Mouse (Mus musculus) heart, embryonic 13.5 days (tissue): ENCODE results near the gene Ninj2. TPM values are rescaled to one million over a fixed set of nuclear protein-coding genes. Genes with fewer than 3 reads are reported as not detected.

Source experiments
- ATAC-seq: fragments of 200-750 bp; cut with Nextera tagmentation; 2 replicates; pipeline ENCODE4 v1.8.0; 2017; ENCODE audit warnings: moderate TSS enrichment; ENCODE audit not compliant: insufficient number of reproducible peaks, low FRiP score, low TSS enrichment; ENCODE audit errors: extremely low read depth
- H3K27ac ChIP-seq: fragments of 300-500 bp; sonication (generic); replicated peaks from 2 replicates; pipeline ENCODE4 v1.5.1; 2015; ENCODE audit warnings: moderate library complexity, mild to moderate bottlenecking, inconsistent platforms
- H3K27me3 ChIP-seq: fragments of 300-500 bp; sonication (generic); replicated peaks from 2 replicates; pipeline ENCODE4 v1.6.1; 2015; ENCODE audit warnings: mild to moderate bottlenecking, inconsistent platforms
- H3K36me3 ChIP-seq: fragments of 300-500 bp; sonication (generic); 2 replicates; pipeline ENCODE4 v1.6.1; 2015; ENCODE audit warnings: mild to moderate bottlenecking, inconsistent platforms
- H3K4me1 ChIP-seq: fragments of 300-500 bp; sonication (generic); 2 replicates; pipeline ENCODE4 v1.6.1; 2015; ENCODE audit warnings: inconsistent platforms
- H3K4me2 ChIP-seq: fragments of 300-500 bp; sonication (generic); 2 replicates; pipeline ENCODE4 v1.6.1; 2015; ENCODE audit warnings: inconsistent platforms, mild to moderate bottlenecking, moderate library complexity
- H3K4me3 ChIP-seq: fragments of 300-500 bp; sonication (generic); 2 replicates; pipeline ENCODE4 v1.5.1; 2015; ENCODE audit warnings: moderate library complexity, mild to moderate bottlenecking, inconsistent platforms
- H3K9ac ChIP-seq: fragments of 300-500 bp; sonication (generic); 2 replicates; pipeline ENCODE4 v1.6.1; 2015; ENCODE audit warnings: inconsistent platforms, mild to moderate bottlenecking, moderate library complexity
- H3K9me3 ChIP-seq: fragments of 300-500 bp; sonication (generic); 2 replicates; pipeline ENCODE4 v1.6.1; 2016; ENCODE audit warnings: inconsistent platforms
- WGBS: fragments of 180-500 bp; shearing (Covaris S2); methylation state at CpG from one replicate; pipeline ENCODE4 v1.1.7; 2015; ENCODE audit warnings: mixed read lengths; 5-methylcytosine and 5-hydroxymethylcytosine counted together
- polyA plus RNA-seq: library from polyadenylated mRNA; unstranded; fragments of >200 nt; fragmentation: Nextera tagmentation; extraction: Ambion mirVana; gene quantifications from 2 replicates; pipeline ENCODE4 v1.2.1, GENCODE M21; 2015

Gene Ninj2
- polyA plus RNA-seq, 1 experiment from 2014 or later: not detected

DNA sequence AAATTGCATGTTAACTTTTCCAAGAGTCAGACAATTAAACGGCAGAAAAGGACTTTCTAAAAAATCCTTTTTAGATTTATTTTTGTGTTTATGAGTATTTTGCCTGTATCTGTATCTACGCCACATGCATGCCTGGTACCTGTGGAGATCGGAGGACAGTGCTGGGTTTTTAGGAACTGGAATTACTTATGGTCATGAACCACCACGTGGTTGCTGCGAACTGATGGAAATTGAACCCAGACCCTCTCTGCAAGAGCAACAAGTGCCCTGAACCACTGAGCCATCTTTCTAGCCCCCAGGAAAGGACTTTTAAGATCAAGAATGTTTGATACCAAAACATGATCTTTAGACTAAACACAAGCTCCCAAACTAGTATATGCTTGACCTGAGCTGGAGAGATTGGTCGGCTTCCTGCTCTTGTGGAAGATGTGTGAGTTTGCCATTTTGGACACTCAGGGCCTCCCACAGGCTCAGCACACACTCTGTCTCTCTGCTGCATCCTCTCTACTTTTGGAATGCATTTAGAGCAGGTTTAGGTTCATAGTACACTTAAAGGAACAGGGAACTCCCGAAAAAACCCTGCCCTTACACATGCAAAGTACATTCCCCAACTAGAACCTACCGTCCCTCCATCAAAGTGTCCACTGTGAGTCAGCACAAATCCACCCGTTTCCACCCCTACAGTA is 1.1 kb downstream of the Ninj2 start:
- ATAC-seq: no peak
- no peak overlapping the region for H3K27ac ChIP-seq
- 80% methylated on average over 9 of the region's 9 CpGs for WGBS
- no peaks in the 10 kb centered on the region for H3K9me3 ChIP-seq
- no peaks in the 10 kb centered on the region for H3K36me3 ChIP-seq
- H3K4me3 ChIP-seq: no peak overlapping the region
- no peaks in the 10 kb centered on the region for H3K27me3 ChIP-seq
- no peak overlapping the region for H3K4me2 ChIP-seq
- H3K9ac ChIP-seq: no peak overlapping the region
- 0 out of 2 replicates have a peak, but pooled peaks cover 3% of the 10 kb centered on the region for H3K4me1 ChIP-seq

DNA sequence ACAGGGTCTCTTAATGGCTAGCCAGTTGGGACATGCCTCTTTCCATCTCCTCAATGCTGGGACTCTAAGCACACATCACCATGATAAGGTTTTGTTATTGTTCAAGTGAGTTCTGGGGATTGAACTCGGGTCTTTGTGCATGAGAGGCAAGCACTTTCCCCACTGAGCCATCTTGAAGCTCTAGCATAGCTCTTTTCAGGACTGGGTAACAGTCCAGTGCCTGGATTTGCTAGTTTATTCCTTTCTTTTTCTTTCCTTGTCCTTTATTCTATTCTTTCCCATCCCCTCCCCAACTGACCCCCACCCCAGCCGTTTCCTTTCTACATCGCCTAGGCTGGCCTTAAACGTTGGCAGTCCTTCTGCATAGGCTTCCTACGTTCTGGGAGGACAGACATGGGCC is 1.9 kb downstream of the Ninj2 start:
- 61% methylated on average over 5 of the region's 5 CpGs for whole genome bisulfite sequencing
- ATAC-seq: no peak
- no peaks in the 10 kb centered on the region for H3K27me3 ChIP-seq

DNA sequence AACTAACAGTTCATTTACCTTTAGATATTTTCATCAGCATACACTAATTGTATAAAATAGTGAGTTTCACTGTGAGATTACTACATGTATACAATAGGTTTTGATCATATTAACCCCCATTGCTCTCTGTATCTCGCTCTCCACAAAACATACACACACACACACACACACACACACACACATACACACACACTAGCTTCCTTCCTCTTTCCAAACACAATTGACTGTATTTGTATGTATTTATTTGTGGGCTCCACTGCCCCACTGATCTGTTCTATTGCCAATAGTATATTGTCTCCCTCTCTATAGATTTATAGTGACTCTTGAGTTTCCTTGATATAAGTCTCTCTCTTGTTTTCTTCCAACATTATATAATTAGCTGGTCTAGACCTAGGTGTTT is 2.4 kb downstream of the Ninj2 start:
- 86% methylated on average over 1 of the region's 1 CpGs for WGBS
- Histone ChIP-seq H3K4me2 (no peak overlapping the region), H3K9me3 (no peaks in the 10 kb centered on the region)

More for the DNA sequence above, 1.9 kb downstream of the Ninj2 start:
- Histone ChIP-seq H3K9ac (no peak overlapping the region), H3K4me2 (no peak overlapping the region), H3K4me3 (no peak overlapping the region), H3K9me3 (no peaks in the 10 kb centered on the region), H3K4me1 (0 out of 2 replicates have a peak, but pooled peaks cover 3% of the 10 kb centered on the region), H3K27ac (no peak overlapping the region), H3K36me3 (no peaks in the 10 kb centered on the region)

DNA sequence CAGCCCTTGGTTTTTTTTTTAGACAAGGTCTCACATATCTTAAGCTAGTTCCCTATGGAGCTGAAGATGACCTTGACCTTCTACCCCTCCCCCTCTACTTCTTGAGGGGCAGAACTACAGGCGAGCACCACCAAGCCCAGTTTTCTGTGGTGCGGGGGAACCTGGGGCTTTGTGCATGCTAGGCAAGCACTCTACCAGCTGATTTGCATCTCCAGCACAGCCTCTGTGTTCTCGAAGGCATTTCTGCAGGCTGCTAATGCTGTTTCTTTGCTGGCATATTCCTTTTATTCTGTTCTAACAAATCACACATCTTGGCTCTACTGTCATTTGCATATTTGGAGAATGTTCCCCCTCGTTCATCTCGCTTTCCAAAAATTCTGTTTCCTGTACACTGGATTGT is 6.2 kb downstream of the Ninj2 start:
- Histone ChIP-seq H3K4me3 (no peak overlapping the region), H3K36me3 (no peaks in the 10 kb centered on the region), H3K4me1 (no peaks in the 10 kb centered on the region), H3K9ac (no peak overlapping the region), H3K27me3 (no peaks in the 10 kb centered on the region), H3K27ac (no peak overlapping the region), H3K4me2 (no peak overlapping the region), H3K9me3 (no peaks in the 10 kb centered on the region)
- ATAC-seq: no peak
- WGBS: 70% methylated on average over 5 of the region's 5 CpGs

More for the DNA sequence above, 2.4 kb downstream of the Ninj2 start:
- H3K27ac ChIP-seq: no peak overlapping the region
- no peak overlapping the region for H3K9ac ChIP-seq
- ATAC-seq: no peak
- no peaks in the 10 kb centered on the region for H3K27me3 ChIP-seq
- 0 out of 2 replicates have a peak, but pooled peaks cover 3% of the 10 kb centered on the region for H3K4me1 ChIP-seq
- H3K36me3 ChIP-seq: no peaks in the 10 kb centered on the region
- H3K4me3 ChIP-seq: no peak overlapping the region

DNA sequence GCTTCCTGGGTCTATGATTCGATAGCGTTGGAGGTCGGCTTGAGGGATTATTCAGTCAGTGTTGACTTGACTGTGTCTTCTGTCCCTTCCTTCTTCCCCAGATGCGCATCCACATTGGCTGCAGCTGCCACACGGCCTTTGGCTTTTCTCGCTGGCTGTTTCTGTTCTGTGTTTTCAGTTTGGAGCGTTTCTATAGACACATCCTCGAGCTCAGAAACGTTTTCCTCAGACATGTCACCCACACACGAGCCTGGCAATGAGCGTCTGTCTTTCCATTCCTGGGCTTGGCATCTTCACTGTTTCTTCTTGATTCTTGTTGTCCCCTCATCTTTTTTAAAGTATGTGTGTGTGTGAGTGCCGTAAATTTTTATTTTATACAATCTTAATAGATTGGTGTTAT is 8.1 kb downstream of the Ninj2 start:
- Histone ChIP-seq H3K27me3 (no peaks in the 10 kb centered on the region), H3K4me1 (no peaks in the 10 kb centered on the region), H3K36me3 (no peaks in the 10 kb centered on the region), H3K9ac (no peak overlapping the region), H3K27ac (no peak overlapping the region), H3K4me3 (no peak overlapping the region), H3K9me3 (no peaks in the 10 kb centered on the region), H3K4me2 (no peak overlapping the region)
- ATAC-seq: no peak
- 76% methylated on average over 12 of the region's 12 CpGs for WGBS

DNA sequence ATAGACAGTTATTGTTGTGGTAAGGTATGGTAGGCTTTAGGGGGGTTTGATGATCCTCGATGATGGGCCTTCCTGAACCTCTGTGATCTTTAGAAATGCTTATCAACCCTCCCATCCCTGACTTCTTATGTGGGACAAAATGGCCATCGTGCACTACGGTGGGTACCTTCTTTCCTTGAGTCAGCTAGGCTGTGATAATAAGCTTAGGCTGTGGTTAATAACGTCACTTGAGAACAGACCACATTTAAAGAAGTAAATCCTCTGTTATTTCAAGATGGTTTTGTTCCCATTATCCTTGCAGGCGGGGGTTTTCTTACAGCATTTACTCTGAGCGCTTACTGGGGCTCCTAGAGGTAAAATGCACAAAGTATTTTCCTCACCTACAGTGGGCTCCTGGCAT is 8.8 kb downstream of the Ninj2 start:
- Histone ChIP-seq H3K9ac (no peak overlapping the region), H3K27ac (no peak overlapping the region), H3K36me3 (no peaks in the 10 kb centered on the region), H3K9me3 (no peaks in the 10 kb centered on the region), H3K4me2 (no peak overlapping the region), H3K27me3 (no peaks in the 10 kb centered on the region), H3K4me1 (no peaks in the 10 kb centered on the region), H3K4me3 (no peak overlapping the region)
- 82% methylated on average over 6 of the region's 6 CpGs for WGBS
- ATAC-seq: no peak

DNA sequence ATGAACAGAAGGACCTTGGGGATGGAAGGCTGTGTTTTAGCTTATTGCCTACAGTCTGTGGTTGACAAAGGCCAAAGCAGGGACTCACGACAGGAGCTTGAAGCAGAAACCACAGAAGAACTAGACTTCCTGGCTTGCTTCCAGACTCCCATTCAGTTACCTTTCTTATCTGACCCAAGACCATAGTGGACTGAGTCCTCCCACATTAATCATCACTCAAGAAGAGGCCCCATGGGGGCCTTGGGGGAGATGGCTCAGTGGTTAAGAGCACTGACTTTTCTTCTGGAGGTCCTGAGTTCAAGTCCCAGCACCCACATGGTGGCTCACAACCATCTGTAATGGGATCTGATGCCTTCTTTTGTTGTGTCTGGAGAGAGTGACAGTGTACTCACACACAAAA is 10.0 kb downstream of the Ninj2 start:
- H3K4me2 ChIP-seq: no peak overlapping the region
- no peak for ATAC-seq
- peaks cover 6% of the 10 kb centered on the region for H3K4me1 ChIP-seq
- H3K9ac ChIP-seq: no peak overlapping the region
- H3K36me3 ChIP-seq: no peaks in the 10 kb centered on the region
- H3K27ac ChIP-seq: no peak overlapping the region
- H3K27me3 ChIP-seq: no peaks in the 10 kb centered on the region
- no peak overlapping the region for H3K4me3 ChIP-seq
- WGBS: 6% methylated on average over 1 of the region's 1 CpGs
- no peaks in the 10 kb centered on the region for H3K9me3 ChIP-seq

DNA sequence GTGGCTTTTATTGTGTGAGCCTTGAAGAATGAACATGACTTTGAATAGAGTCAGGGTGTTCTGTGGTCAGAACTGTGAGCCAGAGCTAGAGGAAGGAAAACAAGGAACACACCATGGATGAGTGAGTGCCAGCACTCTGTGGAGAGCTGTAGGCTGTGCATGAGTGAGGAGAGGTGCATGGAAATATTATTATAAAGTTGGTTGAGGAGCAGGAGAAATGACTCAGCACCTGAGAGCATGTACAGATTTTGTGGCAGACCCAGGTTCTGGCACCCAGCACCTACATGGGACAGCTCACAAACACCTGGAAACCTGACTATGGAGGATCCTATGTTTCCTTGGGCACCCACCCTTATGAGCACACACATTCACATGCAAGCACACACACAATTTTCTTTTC is 11.9 kb downstream of the Ninj2 start:
- Histone ChIP-seq H3K4me3 (no peak overlapping the region), H3K9me3 (no peaks in the 10 kb centered on the region), H3K27me3 (no peaks in the 10 kb centered on the region), H3K4me1 (peaks cover 26% of the 10 kb centered on the region), H3K27ac (no peak overlapping the region), H3K9ac (no peak overlapping the region), H3K4me2 (no peak overlapping the region), H3K36me3 (no peaks in the 10 kb centered on the region)
- ATAC-seq: no peak

DNA sequence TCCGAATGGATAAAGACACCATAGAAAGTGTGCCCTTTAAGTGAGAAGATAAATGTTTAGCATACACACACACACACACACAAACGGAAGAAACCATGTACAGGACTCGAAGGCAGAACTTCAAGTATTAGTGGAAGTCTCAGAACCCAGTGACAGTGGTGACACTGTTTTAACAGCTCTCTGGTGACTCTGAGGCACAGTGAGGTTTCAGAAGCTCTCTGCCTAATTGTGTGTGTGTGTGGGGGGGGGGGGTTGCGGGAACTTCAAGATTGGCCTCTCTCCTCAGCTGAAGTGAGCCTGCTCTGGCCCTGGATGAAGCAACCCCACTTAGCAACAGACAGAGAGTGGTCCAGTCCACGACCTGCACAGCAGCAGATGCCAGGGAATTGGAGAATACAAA is 14.4 kb downstream of the Ninj2 start:
- Histone ChIP-seq H3K9ac (no peak overlapping the region), H3K36me3 (no peaks in the 10 kb centered on the region), H3K27ac (no peak overlapping the region), H3K4me2 (no peak overlapping the region), H3K9me3 (no peaks in the 10 kb centered on the region), H3K27me3 (no peaks in the 10 kb centered on the region), H3K4me1 (peaks cover 47% of the 10 kb centered on the region), H3K4me3 (no peak overlapping the region)
- 48% methylated on average over 5 of the region's 5 CpGs for WGBS
- ATAC-seq: no peak

DNA sequence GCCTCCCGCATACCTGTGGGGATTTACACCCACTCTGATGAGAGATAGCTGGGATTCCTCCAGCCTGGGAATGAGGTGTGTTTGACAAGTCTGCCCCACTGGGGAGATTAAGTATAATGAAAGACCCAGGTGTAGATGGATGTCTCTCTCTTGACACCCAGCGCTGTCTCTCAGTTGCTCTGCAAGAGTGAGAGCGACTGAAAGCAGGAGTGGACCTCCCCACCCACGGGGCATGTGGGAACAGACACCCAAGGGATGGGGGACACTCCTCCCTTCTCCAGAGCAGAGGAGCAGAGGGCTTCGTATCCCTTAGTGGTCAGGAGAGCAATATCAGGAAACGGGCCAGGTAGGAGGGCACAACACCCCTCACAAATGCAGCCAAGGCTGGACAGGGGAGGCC is 14.9 kb downstream of the Ninj2 start:
- peak overlapping the region; percentile 72 for H3K27ac ChIP-seq

DNA sequence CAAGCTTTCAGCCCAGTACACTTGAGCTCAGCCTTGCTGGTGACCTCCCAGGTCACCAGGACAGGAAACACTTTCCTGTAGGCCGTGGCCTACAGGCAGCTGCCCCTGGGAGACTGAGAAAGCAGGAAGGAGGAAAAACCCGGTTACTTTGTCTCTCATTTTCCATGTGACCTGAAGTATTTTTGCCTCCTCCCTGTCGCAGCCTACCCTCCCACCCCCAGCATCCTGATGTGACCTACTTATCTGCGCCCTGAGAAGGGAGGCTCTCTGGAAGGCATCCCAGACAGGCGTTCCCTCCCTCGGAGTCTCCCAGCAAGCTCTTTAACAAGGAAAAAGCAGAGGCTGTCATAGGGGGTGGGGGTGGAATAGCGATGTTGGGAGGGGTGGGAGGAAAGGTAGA is 16.0 kb downstream of the Ninj2 start:
- no peak for ATAC-seq
- Histone ChIP-seq H3K36me3 (no peaks in the 10 kb centered on the region), H3K27ac (peak overlapping the region; percentile 72), H3K4me2 (peak overlapping the region; percentile 18; the same call in 1 of the 2 replicates), H3K27me3 (no peaks in the 10 kb centered on the region), H3K4me1 (peaks cover 60% of the 10 kb centered on the region), H3K4me3 (no peak overlapping the region), H3K9ac (peak overlapping the region; percentile 48), H3K9me3 (no peaks in the 10 kb centered on the region)
- 4% methylated on average over 7 of the region's 7 CpGs for WGBS

More for the DNA sequence above, 14.9 kb downstream of the Ninj2 start:
- H3K36me3 ChIP-seq: no peaks in the 10 kb centered on the region
- ATAC-seq: no peak
- H3K4me2 ChIP-seq: no peak overlapping the region
- H3K4me1 ChIP-seq: peaks cover 49% of the 10 kb centered on the region
- H3K9me3 ChIP-seq: no peaks in the 10 kb centered on the region
- H3K9ac ChIP-seq: peak overlapping the region; percentile 48; the same call in 1 of the 2 replicates
- 40% methylated on average over 6 of the region's 6 CpGs for WGBS
- no peak overlapping the region for H3K4me3 ChIP-seq
- no peaks in the 10 kb centered on the region for H3K27me3 ChIP-seq

DNA sequence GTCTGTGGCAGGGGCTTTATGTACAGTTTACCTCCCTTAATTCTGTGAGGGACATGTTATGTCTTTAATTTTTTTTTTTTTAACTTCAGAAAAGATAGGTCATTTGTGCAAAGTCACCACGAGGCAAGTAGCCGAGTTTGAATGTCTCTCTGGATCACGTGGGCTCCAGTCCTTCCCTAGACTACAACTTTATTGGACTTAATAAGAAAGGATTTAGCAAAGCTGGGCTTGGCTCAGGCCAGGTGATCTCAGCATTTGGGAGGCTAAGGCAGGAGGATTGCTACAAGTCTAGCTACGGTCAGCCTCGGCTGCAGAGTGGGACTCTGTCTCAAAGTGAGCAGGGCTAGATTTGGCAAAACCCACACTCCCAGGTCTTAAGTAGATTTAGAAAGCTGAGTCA is 16.8 kb downstream of the Ninj2 start:
- Histone ChIP-seq H3K4me1 (peaks cover 68% of the 10 kb centered on the region), H3K27me3 (no peaks in the 10 kb centered on the region), H3K9me3 (no peaks in the 10 kb centered on the region), H3K27ac (peak overlapping the region; percentile 72; the same call in 1 of the 2 replicates), H3K4me2 (no peak overlapping the region), H3K36me3 (no peaks in the 10 kb centered on the region), H3K4me3 (no peak overlapping the region), H3K9ac (no peak overlapping the region)
- 75% methylated on average over 5 of the region's 5 CpGs for WGBS
- ATAC-seq: no peak
